Mouse (Mus musculus): ENCODE results near the gene 0610009B22Rik.

- TF ChIP-seq CTCF (IDR thresholded peaks at IDR 0.05; ENCODE audit: borderline replicate concordance, extremely low read depth, insufficient read depth, insufficient read length), result no peak
- no peak for TF ChIP-seq POLR2A (IDR thresholded peaks at IDR 0.05; ENCODE audit: borderline replicate concordance, extremely low read depth, insufficient read depth, insufficient read length, poor library complexity, severe bottlenecking)
Measured at GRCm38 (mm10) chr11:51640748-51641147, 47.9 kb downstream of the 0610009B22Rik start.

Measured in brain, embryonic 14.5 days (tissue).